Mouse (Mus musculus) C2C12 (cell line): ENCODE data around the gene Olfr212.

Experiments used
- CEBPB ChIP-seq: IDR thresholded peaks from one replicate; pipeline ENCODE4 v1.6.1; 2011; ENCODE audit warnings: low read depth, mild to moderate bottlenecking, control low read depth, moderate library complexity
- CTCF ChIP-seq: IDR thresholded peaks from one replicate; pipeline ENCODE4 v1.5.1; 2011; ENCODE audit not compliant: control insufficient read depth, insufficient read depth, insufficient read length
- MAX ChIP-seq: IDR thresholded peaks from one replicate; pipeline ENCODE4 v1.6.1; 2011; ENCODE audit warnings: mild to moderate bottlenecking, control low read depth
- MYOG ChIP-seq: IDR thresholded peaks from one replicate; pipeline ENCODE4 v1.6.1; 2011; ENCODE audit not compliant: control insufficient read depth, insufficient read length; ENCODE audit errors: extremely low read depth
- USF1 ChIP-seq: IDR thresholded peaks from one replicate; pipeline ENCODE4 v1.6.1; 2011; ENCODE audit warnings: low read depth, mild to moderate bottlenecking, control low read depth, moderate library complexity

GRCm38 (mm10) chr6:116538156-116538555, 31.8 kb downstream of the Olfr212 start, which contains the start of gene Olfr213:
- no peak for TF ChIP-seq MAX
- no peak for TF ChIP-seq CTCF
- TF ChIP-seq USF1 = no peak
- no peak for TF ChIP-seq MYOG
- no peak for TF ChIP-seq CEBPB
